Comparison of ENCODE assay signal across 8 mouse cellular contexts in the genomic region with DNA sequence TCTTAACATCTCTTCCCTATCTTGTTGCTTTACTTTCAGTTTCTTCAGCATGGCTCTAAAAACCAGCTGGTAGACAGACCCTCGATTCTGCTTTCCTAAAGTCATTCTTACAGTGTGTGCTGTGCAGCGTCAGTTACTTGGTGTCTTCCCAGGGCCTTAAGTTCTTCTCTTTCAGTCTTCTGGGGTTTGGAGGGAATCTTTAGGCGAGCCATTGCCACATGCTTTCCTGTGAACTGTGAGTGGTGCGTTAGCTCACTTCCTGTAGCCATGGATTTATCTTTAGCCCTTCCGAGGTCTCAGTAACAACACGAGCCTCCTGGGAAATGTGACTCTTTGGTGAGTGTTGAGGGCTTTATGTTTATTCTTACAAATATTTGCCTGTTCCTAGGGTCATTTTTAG.
A peak's percentile ranks its signal among the peaks of the same experiment; 100 is the strongest.
DNase-seq lines count a peak whose midpoint lies in the region; ATAC-seq and TF ChIP-seq lines count a peak whose summit lies in the region.

No protein-coding gene starts in this region.

- H3K27ac ChIP-seq in gastrocnemius, adult 2 months: peak overlapping the region; percentile 76
- H3K27ac ChIP-seq in heart, embryonic 11.5 days (ENCODE audit: low read depth, low read length): peak overlapping the region; percentile 41; the same call in 1 of the 2 replicates
- H3K27ac ChIP-seq in liver, embryonic 15.5 days (replicated peaks): 0 out of 2 replicates have a peak overlapping the region, but pooled peaks have one; percentile 7

- no peak for DNase-seq in gastrocnemius, adult 2 months
- no peak for DNase-seq in gastrocnemius, postnatal 10 days
- peak; percentile 8 for DNase-seq in 3T3-L1 (ENCODE audit: low read depth, low spot score)
- no peak for DNase-seq in left cerebral cortex, adult 8-10 months (ENCODE audit: low spot score in 2 of 2)
- DNase-seq in embryo, embryonic 10 days (ENCODE audit: low spot score): no peak
- DNase-seq in ovary, postnatal 14 days (ENCODE audit: low spot score): no peak

- H3K4me1 ChIP-seq in heart, embryonic 11.5 days (ENCODE audit: control insufficient read depth, insufficient read depth, low read length): peaks cover 11% of the 10 kb centered on the region
- peaks cover 20% of the 10 kb centered on the region for H3K4me1 ChIP-seq in liver, embryonic 15.5 days (replicated peaks)

- WGBS in heart, embryonic 11.5 days (ENCODE audit: insufficient replicate concordance): 48% methylated on average over 6 of the region's 6 CpGs
- 24% methylated on average over 6 of the region's 6 CpGs for WGBS in liver, embryonic 15.5 days (ENCODE audit: insufficient replicate concordance)

- TF ChIP-seq CTCF in gastrocnemius, adult 2 months (IDR thresholded peaks at IDR 0.05): no peak

- H3K4me3 ChIP-seq in gastrocnemius, adult 2 months: peak overlapping the region; percentile 43
- H3K4me3 ChIP-seq in heart, embryonic 11.5 days (ENCODE audit: low read depth, low read length): no peak overlapping the region
- H3K4me3 ChIP-seq in liver, embryonic 15.5 days (replicated peaks): no peak overlapping the region

- no peaks in the 10 kb centered on the region for H3K27me3 ChIP-seq in heart, embryonic 11.5 days (ENCODE audit: control insufficient read depth, insufficient read depth, low read length)
- H3K27me3 ChIP-seq in liver, embryonic 15.5 days: no peaks in the 10 kb centered on the region

- intact Hi-C loops in gastrocnemius, adult 2 months (cut with DNase I): no loop called here

- no peak for ATAC-seq in heart, embryonic 11.5 days (replicated peaks; ENCODE audit: insufficient number of reproducible peaks, low FRiP score, low TSS enrichment)
- no peak for ATAC-seq in liver, embryonic 15.5 days (ENCODE audit: insufficient read depth)

- H3K4me2 ChIP-seq in heart, embryonic 11.5 days: no peak overlapping the region
- H3K4me2 ChIP-seq in liver, embryonic 15.5 days: peak overlapping the region; percentile 1; the same call in 1 of the 2 replicates

- H3K9ac ChIP-seq in heart, embryonic 11.5 days (ENCODE audit: low read depth, low read length): no peak overlapping the region
- no peak overlapping the region for H3K9ac ChIP-seq in liver, embryonic 15.5 days

- no peaks in the 10 kb centered on the region for H3K9me3 ChIP-seq in heart, embryonic 11.5 days (replicated peaks; ENCODE audit: control insufficient read depth, low read length)
- no peaks in the 10 kb centered on the region for H3K9me3 ChIP-seq in liver, embryonic 15.5 days (replicated peaks)

- no peaks in the 10 kb centered on the region for H3K36me3 ChIP-seq in heart, embryonic 11.5 days (ENCODE audit: control insufficient read depth, insufficient read depth, low read length)
- peaks cover 41% of the 10 kb centered on the region for H3K36me3 ChIP-seq in liver, embryonic 15.5 days (replicated peaks)

Comparison
In these comparisons a context has a peak if more than half of its experiments do, and no peak if none do; other contexts are left out.
1. H3K27ac ChIP-seq: peak in every context shown above with its lines; median percentile 76 in gastrocnemius, adult 2 months; 41 in heart, embryonic 11.5 days; 7 in liver, embryonic 15.5 days.